Mouse (Mus musculus): ENCODE results near the gene Rell1. TPM values are rescaled to one million over a fixed set of nuclear protein-coding genes. Genes with fewer than 3 reads are reported as not detected.

Gene Rell1
- polyA plus RNA-seq, 1 experiment, result 10.5 TPM

GRCm38 (mm10) chr5:63982296-63982695 is 13.6 kb upstream of the Rell1 start:
- no peak for TF ChIP-seq POLR2A (IDR thresholded peaks at IDR 0.05; ENCODE audit: borderline replicate concordance, insufficient read depth, low read length)
- no peak for TF ChIP-seq CTCF (IDR thresholded peaks at IDR 0.05; ENCODE audit: borderline replicate concordance, insufficient read depth, low read depth, low read length)
- no peak overlapping the region for H3K4me3 ChIP-seq (replicated peaks; ENCODE audit: insufficient read depth, low read depth, low read length)
- WGBS, result 11% methylated on average over 11 of the region's 11 CpGs
- H3K27me3 ChIP-seq (ENCODE audit: control insufficient read depth, insufficient read depth, low read length), result no peaks in the 10 kb centered on the region
- DNase-seq, result peak; percentile 49 to 57
- no peaks in the 10 kb centered on the region; the same call in none of the 2 replicates for H3K4me1 ChIP-seq (ENCODE audit: control insufficient read depth, insufficient read depth, low read length)
- no peak overlapping the region for H3K27ac ChIP-seq (ENCODE audit: insufficient read depth, low read length)

GRCm38 (mm10) chr5:63970991-63971390 is 2.3 kb upstream of the Rell1 start:
- Histone ChIP-seq H3K4me1 (ENCODE audit: control insufficient read depth, insufficient read depth, low read length) (peaks cover 3% of the 10 kb centered on the region; the same call in 1 of the 2 replicates), H3K27me3 (ENCODE audit: control insufficient read depth, insufficient read depth, low read length) (no peaks in the 10 kb centered on the region), H3K4me3 (replicated peaks; ENCODE audit: insufficient read depth, low read depth, low read length) (no peak overlapping the region), H3K27ac (ENCODE audit: insufficient read depth, low read length) (no peak overlapping the region)
- TF ChIP-seq POLR2A (IDR thresholded peaks at IDR 0.05; ENCODE audit: borderline replicate concordance, insufficient read depth, low read length), result no peak
- TF ChIP-seq CTCF (IDR thresholded peaks at IDR 0.05; ENCODE audit: borderline replicate concordance, insufficient read depth, low read depth, low read length), result no peak
- DNase-seq, result no peak
- WGBS, result 80% methylated on average over 2 of the region's 2 CpGs

- no peak overlapping the region for H3K27ac ChIP-seq (ENCODE audit: insufficient read depth, low read length)
- H3K27me3 ChIP-seq (ENCODE audit: control insufficient read depth, insufficient read depth, low read length), result no peaks in the 10 kb centered on the region
- peaks cover 3% of the 10 kb centered on the region; the same call in 1 of the 2 replicates for H3K4me1 ChIP-seq (ENCODE audit: control insufficient read depth, insufficient read depth, low read length)
- no peak overlapping the region for H3K4me3 ChIP-seq (replicated peaks; ENCODE audit: insufficient read depth, low read depth, low read length)
- TF ChIP-seq POLR2A (IDR thresholded peaks at IDR 0.05; ENCODE audit: borderline replicate concordance, insufficient read depth, low read length), result no peak
- no peak for DNase-seq
- 34% methylated on average over 7 of the region's 7 CpGs for WGBS
Measured at GRCm38 (mm10) chr5:63970281-63970732, 1.6 kb upstream of the Rell1 start.

GRCm38 (mm10) chr5:63969476-63970112 is 897 bp upstream of the Rell1 start:
- Histone ChIP-seq H3K4me3 (replicated peaks; ENCODE audit: insufficient read depth, low read depth, low read length) (peak overlapping the region; percentile 71), H3K4me1 (ENCODE audit: control insufficient read depth, insufficient read depth, low read length) (peaks cover 3% of the 10 kb centered on the region; the same call in 1 of the 2 replicates), H3K27ac (ENCODE audit: insufficient read depth, low read length) (no peak overlapping the region), H3K27me3 (ENCODE audit: control insufficient read depth, insufficient read depth, low read length) (no peaks in the 10 kb centered on the region)
- no peak for DNase-seq
- TF ChIP-seq POLR2A (IDR thresholded peaks at IDR 0.05; ENCODE audit: borderline replicate concordance, insufficient read depth, low read length) (no peak), CTCF (IDR thresholded peaks at IDR 0.05; ENCODE audit: borderline replicate concordance, insufficient read depth, low read depth, low read length) (no peak)
- WGBS, result 47% methylated on average over 5 of the region's 5 CpGs

GRCm38 (mm10) chr5:63967591-63968141 is 1.0 kb downstream of the Rell1 start:
- DNase-seq, result peak; percentile 49 to 68
- H3K27ac ChIP-seq (ENCODE audit: insufficient read depth, low read length), result no peak overlapping the region
- WGBS, result 3% methylated on average over 12 of the region's 12 CpGs
- H3K4me3 ChIP-seq (replicated peaks; ENCODE audit: insufficient read depth, low read depth, low read length), result peak overlapping the region; percentile 71
- peaks cover 3% of the 10 kb centered on the region; the same call in 1 of the 2 replicates for H3K4me1 ChIP-seq (ENCODE audit: control insufficient read depth, insufficient read depth, low read length)
- H3K27me3 ChIP-seq (ENCODE audit: control insufficient read depth, insufficient read depth, low read length), result no peaks in the 10 kb centered on the region
- TF ChIP-seq POLR2A (IDR thresholded peaks at IDR 0.05; ENCODE audit: borderline replicate concordance, insufficient read depth, low read length) (no peak), CTCF (IDR thresholded peaks at IDR 0.05; ENCODE audit: borderline replicate concordance, insufficient read depth, low read depth, low read length) (no peak)

- H3K4me1 ChIP-seq (ENCODE audit: control insufficient read depth, insufficient read depth, low read length), result peaks cover 3% of the 10 kb centered on the region; the same call in 1 of the 2 replicates
- 43% methylated on average over 4 of the region's 4 CpGs for WGBS
- no peaks in the 10 kb centered on the region for H3K27me3 ChIP-seq (ENCODE audit: control insufficient read depth, insufficient read depth, low read length)
- no peak for DNase-seq
- TF ChIP-seq CTCF (IDR thresholded peaks at IDR 0.05; ENCODE audit: borderline replicate concordance, insufficient read depth, low read depth, low read length) (no peak), POLR2A (IDR thresholded peaks at IDR 0.05; ENCODE audit: borderline replicate concordance, insufficient read depth, low read length) (no peak)
- H3K4me3 ChIP-seq (replicated peaks; ENCODE audit: insufficient read depth, low read depth, low read length), result no peak overlapping the region
- no peak overlapping the region for H3K27ac ChIP-seq (ENCODE audit: insufficient read depth, low read length)
Measured at GRCm38 (mm10) chr5:63966379-63966778, 2.3 kb downstream of the Rell1 start.

- DNase-seq, result no peak
- 69% methylated on average over 1 of the region's 1 CpGs for WGBS
- Histone ChIP-seq H3K27me3 (ENCODE audit: control insufficient read depth, insufficient read depth, low read length) (no peaks in the 10 kb centered on the region), H3K4me3 (replicated peaks; ENCODE audit: insufficient read depth, low read depth, low read length) (no peak overlapping the region), H3K27ac (ENCODE audit: insufficient read depth, low read length) (no peak overlapping the region), H3K4me1 (ENCODE audit: control insufficient read depth, insufficient read depth, low read length) (peaks cover 3% of the 10 kb centered on the region; the same call in 1 of the 2 replicates)
- TF ChIP-seq POLR2A (IDR thresholded peaks at IDR 0.05; ENCODE audit: borderline replicate concordance, insufficient read depth, low read length) (no peak), CTCF (IDR thresholded peaks at IDR 0.05; ENCODE audit: borderline replicate concordance, insufficient read depth, low read depth, low read length) (no peak)
Measured at GRCm38 (mm10) chr5:63965946-63966345, 2.8 kb downstream of the Rell1 start.

GRCm38 (mm10) chr5:63964576-63964975 is 4.1 kb downstream of the Rell1 start:
- DNase-seq, result no peak
- Histone ChIP-seq H3K27ac (ENCODE audit: insufficient read depth, low read length) (no peak overlapping the region), H3K27me3 (ENCODE audit: control insufficient read depth, insufficient read depth, low read length) (no peaks in the 10 kb centered on the region), H3K4me1 (ENCODE audit: control insufficient read depth, insufficient read depth, low read length) (peaks cover 3% of the 10 kb centered on the region), H3K4me3 (replicated peaks; ENCODE audit: insufficient read depth, low read depth, low read length) (no peak overlapping the region)
- TF ChIP-seq POLR2A (IDR thresholded peaks at IDR 0.05; ENCODE audit: borderline replicate concordance, insufficient read depth, low read length) (no peak), CTCF (IDR thresholded peaks at IDR 0.05; ENCODE audit: borderline replicate concordance, insufficient read depth, low read depth, low read length) (no peak)
- WGBS, result 83% methylated on average over 8 of the region's 8 CpGs

All from cerebellum, adult 2 months (tissue).